Mouse (Mus musculus): ENCODE measurements at regions not wholly inside any gene's neighbourhood (a gene's known extent, or its start where the extent isn't known, plus 50 kb on each side); places are given as distances from the start of the nearest gene placed in this dataset.
A peak's percentile ranks its signal among the peaks of the same experiment; 100 is the strongest.

- DNase-seq (ENCODE audit: extremely low read depth, low read depth, low spot score) = no peak
- H3K27me3 ChIP-seq (ENCODE audit: control insufficient read depth, insufficient read depth, low read length) = no peaks in the 10 kb centered on the region
- no peaks in the 10 kb centered on the region for H3K79me2 ChIP-seq (ENCODE audit: control insufficient read depth, insufficient read depth, low read length)
- H3K4me1 ChIP-seq (ENCODE audit: control insufficient read depth, insufficient read depth, low read length) = no peaks in the 10 kb centered on the region
- no peak overlapping the region for H3K9ac ChIP-seq (ENCODE audit: low read depth, low read length)
- no peaks in the 10 kb centered on the region for H3K36me3 ChIP-seq (ENCODE audit: control insufficient read depth, insufficient read depth, low read length)
- no peak overlapping the region for H3K27ac ChIP-seq (replicated peaks; ENCODE audit: insufficient read depth, low read depth, low read length)
- H3K4me3 ChIP-seq (ENCODE audit: insufficient read depth, low read depth, low read length) = no peak overlapping the region
- 71% methylated on average over 5 of the region's 5 CpGs for WGBS
- TF ChIP-seq POLR2A (IDR thresholded peaks at IDR 0.05; ENCODE audit: extremely low read depth, insufficient read depth, low read length) (no peak), CTCF (IDR thresholded peaks at IDR 0.05; ENCODE audit: low read depth, low read length) (no peak)
These were observed 176.4 kb downstream of the Trib2 start for GRCm38 (mm10) chr12:15640320-15640719.

- DNase-seq (ENCODE audit: extremely low read depth, low read depth, low spot score) = no peak
- Histone ChIP-seq H3K4me1 (ENCODE audit: control insufficient read depth, insufficient read depth, low read length) (no peaks in the 10 kb centered on the region), H3K9ac (ENCODE audit: low read depth, low read length) (no peak overlapping the region), H3K79me2 (ENCODE audit: control insufficient read depth, insufficient read depth, low read length) (no peaks in the 10 kb centered on the region), H3K4me3 (ENCODE audit: insufficient read depth, low read depth, low read length) (no peak overlapping the region), H3K36me3 (ENCODE audit: control insufficient read depth, insufficient read depth, low read length) (no peaks in the 10 kb centered on the region), H3K27me3 (ENCODE audit: control insufficient read depth, insufficient read depth, low read length) (no peaks in the 10 kb centered on the region), H3K27ac (replicated peaks; ENCODE audit: insufficient read depth, low read depth, low read length) (no peak overlapping the region)
- 94% methylated on average over 3 of the region's 3 CpGs for WGBS
- no peak for TF ChIP-seq CTCF (IDR thresholded peaks at IDR 0.05; ENCODE audit: low read depth, low read length)
- TF ChIP-seq POLR2A (IDR thresholded peaks at IDR 0.05; ENCODE audit: extremely low read depth, insufficient read depth, low read length) = no peak
These were observed 186.8 kb downstream of the Trib2 start for GRCm38 (mm10) chr12:15629971-15630370.

- WGBS = 95% methylated on average over 2 of the region's 2 CpGs
- H3K36me3 ChIP-seq (ENCODE audit: control insufficient read depth, insufficient read depth, low read length) = no peaks in the 10 kb centered on the region
- no peak overlapping the region for H3K27ac ChIP-seq (replicated peaks; ENCODE audit: insufficient read depth, low read depth, low read length)
- no peaks in the 10 kb centered on the region for H3K4me1 ChIP-seq (ENCODE audit: control insufficient read depth, insufficient read depth, low read length)
- no peaks in the 10 kb centered on the region for H3K27me3 ChIP-seq (ENCODE audit: control insufficient read depth, insufficient read depth, low read length)
- DNase-seq (ENCODE audit: extremely low read depth, low read depth, low spot score) = no peak
- H3K9ac ChIP-seq (ENCODE audit: low read depth, low read length) = no peak overlapping the region
- TF ChIP-seq POLR2A (IDR thresholded peaks at IDR 0.05; ENCODE audit: extremely low read depth, insufficient read depth, low read length) = no peak
- TF ChIP-seq CTCF (IDR thresholded peaks at IDR 0.05; ENCODE audit: low read depth, low read length) = no peak
- H3K4me3 ChIP-seq (ENCODE audit: insufficient read depth, low read depth, low read length) = no peak overlapping the region
- no peaks in the 10 kb centered on the region for H3K79me2 ChIP-seq (ENCODE audit: control insufficient read depth, insufficient read depth, low read length)
These were observed 197.2 kb downstream of the Trib2 start for GRCm38 (mm10) chr12:15619521-15619920.

- DNase-seq (ENCODE audit: extremely low read depth, low read depth, low spot score) = peak; percentile 54
- Histone ChIP-seq H3K27ac (replicated peaks; ENCODE audit: insufficient read depth, low read depth, low read length) (no peak overlapping the region), H3K36me3 (ENCODE audit: control insufficient read depth, insufficient read depth, low read length) (no peaks in the 10 kb centered on the region), H3K4me3 (ENCODE audit: insufficient read depth, low read depth, low read length) (no peak overlapping the region), H3K9ac (ENCODE audit: low read depth, low read length) (no peak overlapping the region), H3K4me1 (ENCODE audit: control insufficient read depth, insufficient read depth, low read length) (no peaks in the 10 kb centered on the region), H3K27me3 (ENCODE audit: control insufficient read depth, insufficient read depth, low read length) (no peaks in the 10 kb centered on the region), H3K79me2 (ENCODE audit: control insufficient read depth, insufficient read depth, low read length) (no peaks in the 10 kb centered on the region)
- 0% methylated on average over 1 of the region's 1 CpGs for WGBS
- TF ChIP-seq CTCF (IDR thresholded peaks at IDR 0.05; ENCODE audit: low read depth, low read length) (no peak), POLR2A (IDR thresholded peaks at IDR 0.05; ENCODE audit: extremely low read depth, insufficient read depth, low read length) (no peak)
These were observed 199.4 kb downstream of the Trib2 start for GRCm38 (mm10) chr12:15617312-15617711.

- TF ChIP-seq CTCF (IDR thresholded peaks at IDR 0.05; ENCODE audit: low read depth, low read length) (no peak), POLR2A (IDR thresholded peaks at IDR 0.05; ENCODE audit: extremely low read depth, insufficient read depth, low read length) (no peak)
These were observed 204.7 kb downstream of the Trib2 start for GRCm38 (mm10) chr12:15611847-15612580.

GRCm38 (mm10) chr12:15607091-15607490 lies 209.6 kb downstream of the Trib2 start:
- Histone ChIP-seq H3K36me3 (ENCODE audit: control insufficient read depth, insufficient read depth, low read length) (no peaks in the 10 kb centered on the region), H3K27ac (replicated peaks; ENCODE audit: insufficient read depth, low read depth, low read length) (no peak overlapping the region), H3K4me1 (ENCODE audit: control insufficient read depth, insufficient read depth, low read length) (no peaks in the 10 kb centered on the region), H3K9ac (ENCODE audit: low read depth, low read length) (no peak overlapping the region), H3K27me3 (ENCODE audit: control insufficient read depth, insufficient read depth, low read length) (no peaks in the 10 kb centered on the region), H3K79me2 (ENCODE audit: control insufficient read depth, insufficient read depth, low read length) (no peaks in the 10 kb centered on the region), H3K4me3 (ENCODE audit: insufficient read depth, low read depth, low read length) (no peak overlapping the region)
- DNase-seq (ENCODE audit: extremely low read depth, low read depth, low spot score) = no peak
- WGBS = 97% methylated on average over 1 of the region's 1 CpGs
- TF ChIP-seq POLR2A (IDR thresholded peaks at IDR 0.05; ENCODE audit: extremely low read depth, insufficient read depth, low read length) (no peak), CTCF (IDR thresholded peaks at IDR 0.05; ENCODE audit: low read depth, low read length) (no peak)

More at GRCm38 (mm10) chr12:15611847-15612580, 204.7 kb downstream of the Trib2 start:
- Histone ChIP-seq H3K36me3 (ENCODE audit: control insufficient read depth, insufficient read depth, low read length) (no peaks in the 10 kb centered on the region), H3K4me3 (ENCODE audit: insufficient read depth, low read depth, low read length) (no peak overlapping the region), H3K79me2 (ENCODE audit: control insufficient read depth, insufficient read depth, low read length) (no peaks in the 10 kb centered on the region), H3K27ac (replicated peaks; ENCODE audit: insufficient read depth, low read depth, low read length) (no peak overlapping the region), H3K4me1 (ENCODE audit: control insufficient read depth, insufficient read depth, low read length) (no peaks in the 10 kb centered on the region), H3K9ac (ENCODE audit: low read depth, low read length) (no peak overlapping the region), H3K27me3 (ENCODE audit: control insufficient read depth, insufficient read depth, low read length) (no peaks in the 10 kb centered on the region)
- no peak for DNase-seq (ENCODE audit: extremely low read depth, low read depth, low spot score)
- WGBS = 76% methylated on average over 5 of the region's 5 CpGs

Measured in liver, adult 2 months (tissue).